Mouse (Mus musculus) liver, postnatal 0 days (tissue): ENCODE measurements around the gene Cnr1. TPM values are rescaled to one million over a fixed set of nuclear protein-coding genes. Genes with fewer than 3 reads are reported as not detected.

Experiments used
- ATAC-seq: fragments of 200-750 bp; cut with Nextera tagmentation; 2 replicates; pipeline ENCODE4 v1.8.0; 2017; ENCODE audit warnings: mild to moderate bottlenecking, moderate library complexity
- DNase-seq: peaks from one replicate; pipeline ENCODE4 v3.0.0-alpha.2; 2016
- H3K27ac ChIP-seq: fragments of 300-500 bp; sonication (generic); 2 replicates; pipeline ENCODE4 v1.5.1; 2014; ENCODE audit warnings: antibody characterized with exemption, moderate library complexity, mild to moderate bottlenecking, low read depth
- H3K27me3 ChIP-seq: fragments of 300-500 bp; sonication (generic); 2 replicates; pipeline ENCODE4 v1.6.1; 2014; ENCODE audit warnings: low read length, control low read depth, mixed read lengths; ENCODE audit not compliant: insufficient read depth
- H3K36me3 ChIP-seq: fragments of 300-500 bp; sonication (generic); replicated peaks from 2 replicates; pipeline ENCODE4 v1.6.1; 2014; ENCODE audit warnings: mild to moderate bottlenecking, control low read depth, low read length, moderate library complexity, mixed read lengths; ENCODE audit not compliant: insufficient read depth
- H3K4me1 ChIP-seq: fragments of 300-500 bp; sonication (generic); 2 replicates; pipeline ENCODE4 v1.6.1; 2014; ENCODE audit warnings: antibody characterized with exemption, mild to moderate bottlenecking, control low read depth; ENCODE audit not compliant: insufficient read depth
- H3K4me2 ChIP-seq: fragments of 300-500 bp; sonication (generic); 2 replicates; pipeline ENCODE4 v1.6.1; 2014; ENCODE audit warnings: low read depth, mild to moderate bottlenecking, low read length, moderate library complexity, mixed read lengths
- H3K4me3 ChIP-seq: fragments of 300-500 bp; sonication (generic); 2 replicates; pipeline ENCODE4 v1.5.1; 2014; ENCODE audit warnings: low read depth, low read length
- H3K9ac ChIP-seq: fragments of 300-500 bp; sonication (generic); replicated peaks from 2 replicates; pipeline ENCODE4 v1.6.1; 2014; ENCODE audit warnings: mild to moderate bottlenecking, moderate library complexity
- H3K9me3 ChIP-seq: fragments of 300-500 bp; sonication (generic); 2 replicates; pipeline ENCODE4 v1.6.1; 2016; ENCODE audit warnings: mild to moderate bottlenecking, control low read depth, low read length, mixed read lengths
- CTCF ChIP-seq: sonication (generic); IDR thresholded peaks from 2 replicates; pipeline ENCODE4 v1.5.1; 2016; ENCODE audit warnings: antibody characterized with exemption, low read depth
- EP300 ChIP-seq: IDR thresholded peaks from 2 replicates; pipeline ENCODE4 v1.6.1; 2016; ENCODE audit warnings: antibody characterized with exemption, low read depth, mild to moderate bottlenecking
- WGBS: fragments of 180-500 bp; shearing (Covaris S2); extraction: QIAGEN DNeasy Blood & Tissue Kit; methylation state at CpG from one replicate; pipeline ENCODE4 v1.1.7; 2014; ENCODE audit not compliant: insufficient replicate concordance; 5-methylcytosine and 5-hydroxymethylcytosine counted together
- polyA plus RNA-seq: library from polyadenylated mRNA; unstranded; fragments of >200 nt; fragmentation: Nextera tagmentation; extraction: Ambion mirVana; gene quantifications from 2 replicates; pipeline ENCODE4 v1.2.1, GENCODE M21; 2015

The Cnr1 gene
- polyA plus RNA-seq, 1 experiment from 2014 or later = 0.08 TPM

GRCm38 (mm10) chr4:33895046-33895445 lies 29.3 kb upstream of the Cnr1 start:
- WGBS = 32% methylated on average over 8 of the region's 8 CpGs
- Histone ChIP-seq H3K27me3 (no peaks in the 10 kb centered on the region), H3K4me1 (no peaks in the 10 kb centered on the region), H3K9me3 (no peaks in the 10 kb centered on the region), H3K4me2 (no peak overlapping the region), H3K36me3 (no peaks in the 10 kb centered on the region), H3K9ac (no peak overlapping the region), H3K4me3 (no peak overlapping the region), H3K27ac (no peak overlapping the region)
- DNase-seq = no peak
- ATAC-seq = no peak
- TF ChIP-seq EP300 = no peak

GRCm38 (mm10) chr4:33895491-33895890 lies 28.9 kb upstream of the Cnr1 start:
- TF ChIP-seq CTCF (no peak), EP300 (no peak)

GRCm38 (mm10) chr4:33901659-33902058 lies 22.7 kb upstream of the Cnr1 start:
- no peak overlapping the region for H3K9ac ChIP-seq
- H3K4me3 ChIP-seq = no peak overlapping the region
- DNase-seq (no peak), ATAC-seq (no peak)
- TF ChIP-seq CTCF (no peak), EP300 (no peak)
- no peaks in the 10 kb centered on the region for H3K4me1 ChIP-seq
- no peaks in the 10 kb centered on the region for H3K9me3 ChIP-seq
- no peak overlapping the region for H3K4me2 ChIP-seq
- no peaks in the 10 kb centered on the region for H3K27me3 ChIP-seq
- no peak overlapping the region for H3K27ac ChIP-seq
- WGBS = 72% methylated on average over 3 of the region's 3 CpGs
- H3K36me3 ChIP-seq = no peaks in the 10 kb centered on the region

More at GRCm38 (mm10) chr4:33895491-33895890, 28.9 kb upstream of the Cnr1 start:
- no peaks in the 10 kb centered on the region for H3K4me1 ChIP-seq
- H3K4me3 ChIP-seq = no peak overlapping the region
- no peaks in the 10 kb centered on the region for H3K36me3 ChIP-seq
- no peak overlapping the region for H3K4me2 ChIP-seq
- 87% methylated on average over 2 of the region's 2 CpGs for WGBS
- H3K9ac ChIP-seq = no peak overlapping the region
- DNase-seq = no peak
- no peaks in the 10 kb centered on the region for H3K9me3 ChIP-seq
- ATAC-seq = no peak
- H3K27me3 ChIP-seq = no peaks in the 10 kb centered on the region
- H3K27ac ChIP-seq = no peak overlapping the region

- no peak for TF ChIP-seq CTCF
- no peak for TF ChIP-seq EP300
- no peak for ATAC-seq
- H3K4me3 ChIP-seq = no peak overlapping the region
Measured at GRCm38 (mm10) chr4:33903812-33904340, 20.5 kb upstream of the Cnr1 start.

GRCm38 (mm10) chr4:33904826-33905225 lies 19.6 kb upstream of the Cnr1 start:
- Histone ChIP-seq H3K4me1 (no peaks in the 10 kb centered on the region), H3K27me3 (no peaks in the 10 kb centered on the region), H3K9me3 (no peaks in the 10 kb centered on the region), H3K36me3 (no peaks in the 10 kb centered on the region), H3K4me3 (no peak overlapping the region), H3K9ac (no peak overlapping the region), H3K27ac (no peak overlapping the region), H3K4me2 (no peak overlapping the region)
- WGBS = 59% methylated on average over 4 of the region's 4 CpGs
- no peak for DNase-seq
- TF ChIP-seq EP300 (no peak), CTCF (no peak)
- ATAC-seq = no peak

More at GRCm38 (mm10) chr4:33903812-33904340, 20.5 kb upstream of the Cnr1 start:
- no peak for DNase-seq
- no peak overlapping the region for H3K9ac ChIP-seq
- H3K27me3 ChIP-seq = no peaks in the 10 kb centered on the region
- H3K9me3 ChIP-seq = no peaks in the 10 kb centered on the region
- H3K4me2 ChIP-seq = no peak overlapping the region
- no peaks in the 10 kb centered on the region for H3K36me3 ChIP-seq
- no peaks in the 10 kb centered on the region for H3K4me1 ChIP-seq
- H3K27ac ChIP-seq = no peak overlapping the region
- 53% methylated on average over 1 of the region's 1 CpGs for WGBS

- Histone ChIP-seq H3K4me3 (no peak overlapping the region), H3K4me1 (no peaks in the 10 kb centered on the region), H3K9me3 (no peaks in the 10 kb centered on the region), H3K4me2 (no peak overlapping the region), H3K27me3 (no peaks in the 10 kb centered on the region), H3K36me3 (no peaks in the 10 kb centered on the region), H3K27ac (no peak overlapping the region), H3K9ac (no peak overlapping the region)
- 50% methylated on average over 3 of the region's 3 CpGs for WGBS
- TF ChIP-seq CTCF (no peak), EP300 (no peak)
- no peak for ATAC-seq
- no peak for DNase-seq
Measured at GRCm38 (mm10) chr4:33908786-33909185, 15.6 kb upstream of the Cnr1 start.

- no peak for ATAC-seq
- no peak overlapping the region for H3K9ac ChIP-seq
- no peak for DNase-seq
- H3K27ac ChIP-seq = no peak overlapping the region
- H3K4me3 ChIP-seq = no peak overlapping the region
- H3K36me3 ChIP-seq = no peaks in the 10 kb centered on the region
- no peaks in the 10 kb centered on the region for H3K4me1 ChIP-seq
- H3K27me3 ChIP-seq = no peaks in the 10 kb centered on the region
- TF ChIP-seq EP300 (no peak), CTCF (no peak)
- H3K4me2 ChIP-seq = no peak overlapping the region
- 73% methylated on average over 5 of the region's 5 CpGs for WGBS
- H3K9me3 ChIP-seq = no peaks in the 10 kb centered on the region
Measured at GRCm38 (mm10) chr4:33915730-33916129, 8.7 kb upstream of the Cnr1 start.
